7 mouse cellular contexts compared by ENCODE assay signal in the genomic region with DNA sequence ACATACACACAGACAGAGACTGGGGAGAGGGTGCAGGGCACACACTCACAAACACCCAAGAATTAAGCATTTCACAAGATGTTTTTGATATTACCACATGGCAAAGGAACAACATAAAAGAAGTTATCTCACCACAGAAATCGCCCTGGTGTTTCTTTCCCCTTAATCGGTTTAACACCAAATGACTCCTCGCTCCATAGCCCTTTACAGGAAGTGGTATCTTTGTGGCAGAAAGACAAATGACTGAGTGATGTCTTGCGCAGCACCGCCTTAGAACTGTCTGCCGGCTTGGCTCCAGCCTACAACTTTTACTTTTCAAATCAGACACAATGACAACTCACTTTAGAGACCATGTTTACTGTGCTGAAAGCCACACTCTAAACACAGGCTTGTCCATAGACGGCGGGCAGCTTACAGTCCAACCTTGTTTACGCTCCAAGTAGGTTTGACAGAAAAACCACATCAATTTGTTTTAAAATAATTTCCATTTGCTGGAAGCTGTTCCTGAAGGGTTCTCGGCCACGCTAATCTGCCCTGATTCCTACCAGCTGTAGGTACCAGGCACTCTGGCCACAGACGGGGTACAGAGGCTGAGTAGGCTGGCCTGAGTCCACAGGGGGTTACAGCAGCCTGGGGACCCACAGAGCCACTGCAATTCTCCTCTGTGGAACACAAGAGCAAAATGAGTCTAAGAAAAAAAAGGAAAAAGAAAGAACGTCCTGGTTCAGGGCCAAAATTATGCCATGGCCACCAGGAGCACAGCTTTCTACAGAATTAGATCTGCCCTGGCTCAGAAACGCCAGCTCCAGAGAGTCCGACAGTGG. TPM values are rescaled to one million over a fixed set of nuclear protein-coding genes. Genes with fewer than 3 reads are reported as not detected.
A peak's percentile ranks its signal among the peaks of the same experiment; 100 is the strongest.
DNase-seq lines count a peak whose midpoint lies in the region; ATAC-seq and TF ChIP-seq lines count a peak whose summit lies in the region.

No protein-coding gene starts in this region.

- H3K36me3 ChIP-seq in lung, postnatal 0 days (ENCODE audit: insufficient read depth, low read length), result no peaks in the 10 kb centered on the region
- H3K36me3 ChIP-seq in intestine, embryonic 16.5 days (ENCODE audit: control insufficient read depth, insufficient read depth, low read length), result no peaks in the 10 kb centered on the region

- H3K4me1 ChIP-seq in lung, postnatal 0 days (ENCODE audit: insufficient read depth, low read depth, low read length), result peaks cover 28% of the 10 kb centered on the region
- peaks cover 78% of the 10 kb centered on the region for H3K4me1 ChIP-seq in intestine, embryonic 16.5 days (ENCODE audit: control insufficient read depth, insufficient read depth, low read length)

- DNase-seq in lung, postnatal 0 days (ENCODE audit: low spot score), result peak; percentile 32
- no peak for DNase-seq in lung, postnatal 10 days
- peak; percentile 72 for DNase-seq in brain, embryonic 14.5 days (ENCODE audit: low read depth)
- peak; percentile 30 to 53 for DNase-seq in thymus, postnatal 10 days (ENCODE audit: low spot score in 2 of 2)
- DNase-seq in layer of hippocampus, postnatal 36 days, result no peak
- no peak for DNase-seq in spleen, postnatal 4 days (ENCODE audit: low spot score in 2 of 2)

- no peak overlapping the region for H3K9ac ChIP-seq in lung, postnatal 0 days (replicated peaks; ENCODE audit: low read depth)
- H3K9ac ChIP-seq in intestine, embryonic 16.5 days (ENCODE audit: low read depth, low read length), result peak overlapping the region; percentile 27; the same call in 1 of the 2 replicates

- H3K4me2 ChIP-seq in lung, postnatal 0 days (replicated peaks; ENCODE audit: low read depth, low read length), result peak overlapping the region; percentile 27; the same call in 1 of the 2 replicates
- peak overlapping the region; percentile 25; the same call in 1 of the 2 replicates for H3K4me2 ChIP-seq in intestine, embryonic 16.5 days (ENCODE audit: low read depth, low read length)

- WGBS in lung, postnatal 0 days, result 30% methylated on average over 15 of the region's 15 CpGs
- WGBS in intestine, embryonic 16.5 days, result 28% methylated on average over 15 of the region's 15 CpGs

- H3K27me3 ChIP-seq in lung, postnatal 0 days (replicated peaks; ENCODE audit: insufficient read depth, low read length), result no peaks in the 10 kb centered on the region
- H3K27me3 ChIP-seq in intestine, embryonic 16.5 days (replicated peaks; ENCODE audit: control insufficient read depth, insufficient read depth, low read length), result no peaks in the 10 kb centered on the region

- ATAC-seq in lung, postnatal 0 days, result 0 out of 2 replicates have a peak, but pooled peaks have one; percentile 6
- ATAC-seq in intestine, embryonic 16.5 days, result no peak

- peak overlapping the region; percentile 47; the same call in 1 of the 2 replicates for H3K27ac ChIP-seq in lung, postnatal 0 days (ENCODE audit: low read length)
- H3K27ac ChIP-seq in intestine, embryonic 16.5 days (ENCODE audit: low read length), result peak overlapping the region; percentile 14

- TF ChIP-seq CTCF in lung, postnatal 0 days (IDR thresholded peaks at IDR 0.05), result no peak
- no peak for TF ChIP-seq CTCF in brain, embryonic 14.5 days (IDR thresholded peaks at IDR 0.05; ENCODE audit: borderline replicate concordance, extremely low read depth, insufficient read depth, insufficient read length)

- no peaks in the 10 kb centered on the region for H3K9me3 ChIP-seq in lung, postnatal 0 days (ENCODE audit: low read length)
- no peaks in the 10 kb centered on the region for H3K9me3 ChIP-seq in intestine, embryonic 16.5 days (ENCODE audit: control insufficient read depth, low read length)

- TF ChIP-seq POLR2A in brain, embryonic 14.5 days (IDR thresholded peaks at IDR 0.05; ENCODE audit: borderline replicate concordance, extremely low read depth, insufficient read depth, insufficient read length, poor library complexity, severe bottlenecking), result no peak

- TF ChIP-seq EP300 in lung, postnatal 0 days (IDR thresholded peaks at IDR 0.05), result no peak

- H3K4me3 ChIP-seq in lung, postnatal 0 days (ENCODE audit: low read depth, low read length), result peak overlapping the region; percentile 8; the same call in 1 of the 2 replicates
- H3K4me3 ChIP-seq in intestine, embryonic 16.5 days (ENCODE audit: low read length), result 0 out of 2 replicates have a peak overlapping the region, but pooled peaks have one; percentile 1

RNA-seq across cellular contexts. Expression of gene Lrig1, which starts 18.3 kb away (rescaled TPM):
- polyA plus RNA-seq in lung, postnatal 0 days (2015; fragmentation: Nextera tagmentation; extraction: Ambion mirVana), result 8.1 and 9.2 TPM in 2 replicates
- 27.4 and 39.1 TPM in 2 replicates for polyA plus RNA-seq in brain, embryonic 14.5 days (2012; rRNA removed)
- polyA plus RNA-seq in intestine, embryonic 16.5 days (2015; fragmentation: Nextera tagmentation; extraction: Ambion mirVana), result 11.8 and 14.7 TPM in 2 replicates
- total RNA-seq in layer of hippocampus, postnatal 36 days (2021), result 10 to 100 TPM; 27.0 to 27.8 TPM

Comparison
In these comparisons a context has a peak if more than half of its experiments do, and no peak if none do; other contexts are left out.
1. DNase-seq: peak in lung, postnatal 0 days (single experiment), brain, embryonic 14.5 days (single experiment) and thymus, postnatal 10 days (2 of 2); none in lung, postnatal 10 days (single experiment), layer of hippocampus, postnatal 36 days (0 of 2) and spleen, postnatal 4 days (0 of 2).